ENCODE assay signal across 7 mouse cellular contexts in genomic region chrX:75757966-75758365, GRCm38 (mm10).
A peak's percentile ranks its signal among the peaks of the same experiment; 100 is the strongest.
DNase-seq lines count a peak whose midpoint lies in the region; ATAC-seq and TF ChIP-seq lines count a peak whose summit lies in the region.
"Not testable (repeated sequence)": the region's sequence is repeated elsewhere in the genome, so short reads cannot be mapped to it uniquely, and the experiment has no call there.

No protein-coding gene starts in this region.

- ATAC-seq in intestine, postnatal 0 days; limb, embryonic 14.5 days (ENCODE audit: low FRiP score, low read depth); midbrain, embryonic 14.5 days (ENCODE audit: low FRiP score, low TSS enrichment): not testable (repeated sequence)

- not testable (repeated sequence) for H3K27me3 ChIP-seq in heart, adult 2 months (ENCODE audit: control insufficient read depth, insufficient read depth, low read length); intestine, postnatal 0 days (replicated peaks; ENCODE audit: control insufficient read depth, insufficient read depth, low read length); limb, embryonic 14.5 days (ENCODE audit: control insufficient read depth, insufficient read depth, low read length); midbrain, embryonic 14.5 days (ENCODE audit: control insufficient read depth, insufficient read depth, low read length)

- not testable (repeated sequence) for TF ChIP-seq POLR2A in heart, adult 2 months (IDR thresholded peaks at IDR 0.05; ENCODE audit: insufficient read depth, low read depth, low read length); limb, embryonic 14.5 days (IDR thresholded peaks at IDR 0.05; ENCODE audit: borderline replicate concordance, extremely low read depth, insufficient read depth, insufficient read length)

- 76% methylated on average over 14 of the region's 14 CpGs for WGBS in heart, adult 2 months
- WGBS in intestine, postnatal 0 days: 80% methylated on average over 14 of the region's 14 CpGs
- whole genome bisulfite sequencing in limb, embryonic 14.5 days: 78% methylated on average over 14 of the region's 14 CpGs
- 81% methylated on average over 14 of the region's 14 CpGs for WGBS in midbrain, embryonic 14.5 days

- DNase-seq in R1 (ENCODE audit: low read depth, low spot score): peak; percentile 46
- DNase-seq in cerebellum, adult 9-10 months: peak; percentile 89
- peak in 1 of 2 experiments; percentile 84 for DNase-seq in heart, adult 2 months
- peak; percentile 20 for DNase-seq in limb, embryonic 14.5 days (ENCODE audit: low spot score)
- DNase-seq in midbrain, embryonic 14.5 days: peak; percentile 47
- peak; percentile 40 for DNase-seq in retina, postnatal 1 day

- H3K4me3 ChIP-seq in heart, adult 2 months: peak overlapping the region; percentile 33; the same call in 1 of the 2 replicates
- H3K4me3 ChIP-seq in intestine, postnatal 0 days (ENCODE audit: low read depth, low read length); limb, embryonic 14.5 days (replicated peaks; ENCODE audit: low read length); midbrain, embryonic 14.5 days (replicated peaks; ENCODE audit: low read depth, low read length): not testable (repeated sequence)

- H3K4me1 ChIP-seq in heart, adult 2 months (ENCODE audit: control insufficient read depth, insufficient read depth, low read length); intestine, postnatal 0 days (replicated peaks; ENCODE audit: control insufficient read depth, insufficient read depth, low read length); limb, embryonic 14.5 days (ENCODE audit: control insufficient read depth, insufficient read depth, low read length); midbrain, embryonic 14.5 days (ENCODE audit: control insufficient read depth, insufficient read depth, low read length): not testable (repeated sequence)

- H3K27ac ChIP-seq in heart, adult 2 months: peak overlapping the region; percentile 68
- not testable (repeated sequence) for H3K27ac ChIP-seq in intestine, postnatal 0 days (ENCODE audit: low read depth, low read length); limb, embryonic 14.5 days (replicated peaks; ENCODE audit: low read depth, low read length); midbrain, embryonic 14.5 days (replicated peaks; ENCODE audit: low read depth, low read length)

- not testable (repeated sequence) for H3K4me2 ChIP-seq in intestine, postnatal 0 days (replicated peaks; ENCODE audit: low read depth); limb, embryonic 14.5 days (replicated peaks; ENCODE audit: low read depth, low read length, severe bottlenecking); midbrain, embryonic 14.5 days (ENCODE audit: low read length)

- not testable (repeated sequence) for H3K9me3 ChIP-seq in intestine, postnatal 0 days (ENCODE audit: control insufficient read depth); limb, embryonic 14.5 days (ENCODE audit: control insufficient read depth, low read length); midbrain, embryonic 14.5 days (ENCODE audit: control insufficient read depth, low read length)

- intact Hi-C loops in heart, adult 2 months (cut with DNase I): not testable (repeated sequence)

- H3K36me3 ChIP-seq in heart, adult 2 months (ENCODE audit: control insufficient read depth, insufficient read depth, low read length); intestine, postnatal 0 days (ENCODE audit: control insufficient read depth, insufficient read depth); limb, embryonic 14.5 days (ENCODE audit: control insufficient read depth, insufficient read depth, low read length); midbrain, embryonic 14.5 days (ENCODE audit: control insufficient read depth, insufficient read depth, low read length): not testable (repeated sequence)

- not testable (repeated sequence) for TF ChIP-seq EP300 in heart, adult 2 months (IDR thresholded peaks at IDR 0.05; ENCODE audit: insufficient read depth, low read depth, low read length)

- not testable (repeated sequence) for H3K9ac ChIP-seq in heart, adult 2 months (ENCODE audit: low read depth, low read length); intestine, postnatal 0 days (ENCODE audit: low read depth, low read length); limb, embryonic 14.5 days (ENCODE audit: low read depth, low read length, severe bottlenecking); midbrain, embryonic 14.5 days (replicated peaks; ENCODE audit: low read length)

- peak; percentile 64 for TF ChIP-seq CTCF in heart, adult 2 months (IDR thresholded peaks at IDR 0.05)
- peak; percentile 17; the same call in 1 of the 2 replicates for TF ChIP-seq CTCF in intestine, postnatal 0 days (IDR thresholded peaks at IDR 0.05; ENCODE audit: low read depth)

- not testable (repeated sequence) for H3K79me2 ChIP-seq in heart, adult 2 months (replicated peaks; ENCODE audit: control insufficient read depth, insufficient read depth, low read length)
